Comparison of ENCODE assay signal across 10 mouse cellular contexts in genomic region chr9:122204508-122204907, GRCm38 (mm10).
A peak's percentile ranks its signal among the peaks of the same experiment; 100 is the strongest.
DNase-seq lines count a peak whose midpoint lies in the region; ATAC-seq and TF ChIP-seq lines count a peak whose summit lies in the region.
"Had no signal": no experiment of that assay in that cellular context is flagged by ENCODE, and none has a peak within 500 bp of the region (broad histone marks: within the 10 kb centered on the region; RNA-seq: fewer than 3 reads in every experiment).

No protein-coding gene starts in this region.

- H3K4me1 ChIP-seq in limb, embryonic 11.5 days (ENCODE audit: control insufficient read depth, insufficient read depth, low read length) = no peaks in the 10 kb centered on the region
- H3K4me1 ChIP-seq in limb, embryonic 10.5 days = peaks cover 11% of the 10 kb centered on the region
- no peaks in the 10 kb centered on the region for H3K4me1 ChIP-seq in MEL (ENCODE audit: control insufficient read depth in 1 of 2, insufficient read depth in 2 of 2, low read length in 2 of 2)

- TF ChIP-seq POLR2A in MEL (IDR thresholded peaks at IDR 0.05; ENCODE audit: control insufficient read depth in 1 of 2, insufficient read depth in 1 of 2, low read depth in 1 of 2, low read length in 2 of 2, poor library complexity in 1 of 2) = no peak

- H3K4me2 ChIP-seq in limb, embryonic 11.5 days (ENCODE audit: low read depth, severe bottlenecking) = no peak overlapping the region
- H3K4me2 ChIP-seq: forebrain, embryonic 13.5 days; liver, embryonic 13.5 days; stomach, embryonic 15.5 days had no signal

- peak; percentile 35 for DNase-seq in limb, embryonic 11.5 days (ENCODE audit: low spot score)
- DNase-seq in limb, embryonic 10.5 days (ENCODE audit: low spot score) = no peak
- peak; percentile 42 for DNase-seq in MEL (ENCODE audit: low read depth, low spot score)
- peak; percentile 6 for DNase-seq in c-Kit-positive CD71-positive TER-119-positive erythroid progenitor cells, embryonic 14.5 days (ENCODE audit: low spot score)
- peak; percentile 52 for DNase-seq in splenic B cell, adult 2 months (ENCODE audit: low read depth, low spot score)
- DNase-seq in gastrocnemius, postnatal 4 days (ENCODE audit: low spot score in 2 of 2) = no peak
- DNase-seq in kidney, adult 18-20 months = no peak
- DNase-seq: liver, embryonic 13.5 days had no signal

- peak; percentile 29 to 51 (median 39); a peak in 4 of 6 replicates for TF ChIP-seq CTCF in MEL (IDR thresholded peaks at IDR 0.05 in 2 of 3, conservative IDR thresholded peaks at IDR 0.05 in 1 of 3; ENCODE audit: control insufficient read depth in 1 of 3, insufficient read depth in 1 of 3, low read depth in 2 of 3, low read length in 3 of 3, poor library complexity in 1 of 3, severe bottlenecking in 1 of 3)

- no peak overlapping the region for H3K4me3 ChIP-seq in limb, embryonic 11.5 days (ENCODE audit: low read depth, low read length)
- H3K4me3 ChIP-seq in limb, embryonic 10.5 days = no peak overlapping the region
- H3K4me3 ChIP-seq in MEL (ENCODE audit: control insufficient read depth in 1 of 2, insufficient read depth in 1 of 2, low read depth in 2 of 2, low read length in 2 of 2) = no peak overlapping the region
- H3K4me3 ChIP-seq: forebrain, embryonic 13.5 days; liver, embryonic 13.5 days; stomach, embryonic 15.5 days had no signal

- no peak for ATAC-seq in limb, embryonic 11.5 days (ENCODE audit: insufficient number of reproducible peaks, low FRiP score, low TSS enrichment, low read depth)
- ATAC-seq: forebrain, embryonic 13.5 days had no signal

- no peak overlapping the region for H3K27ac ChIP-seq in limb, embryonic 11.5 days (replicated peaks; ENCODE audit: low read depth, low read length)
- H3K27ac ChIP-seq in limb, embryonic 10.5 days = no peak overlapping the region
- no peak overlapping the region for H3K27ac ChIP-seq in MEL (ENCODE audit: control insufficient read depth, low read depth, low read length)
- H3K27ac ChIP-seq: forebrain, embryonic 13.5 days; liver, embryonic 13.5 days; stomach, embryonic 15.5 days had no signal

- no peak overlapping the region for H3K9ac ChIP-seq in limb, embryonic 11.5 days (ENCODE audit: low read length)
- no peak overlapping the region for H3K9ac ChIP-seq in MEL (ENCODE audit: control insufficient read depth, low read depth, low read length, poor library complexity, severe bottlenecking)
- H3K9ac ChIP-seq: forebrain, embryonic 13.5 days; liver, embryonic 13.5 days; stomach, embryonic 15.5 days had no signal

- no peaks in the 10 kb centered on the region for H3K27me3 ChIP-seq in limb, embryonic 11.5 days (ENCODE audit: control insufficient read depth, insufficient read depth, low read length)
- no peaks in the 10 kb centered on the region for H3K27me3 ChIP-seq in limb, embryonic 10.5 days (ENCODE audit: low read depth, poor library complexity, severe bottlenecking)
- no peaks in the 10 kb centered on the region; a peak in 1 of 4 replicates for H3K27me3 ChIP-seq in MEL (ENCODE audit: control insufficient read depth in 1 of 2, insufficient read depth in 2 of 2, low read length in 2 of 2)
- no peaks in the 10 kb centered on the region for H3K27me3 ChIP-seq in splenic B cell, adult 2 months (ENCODE audit: control insufficient read depth, insufficient read depth, low read length, poor library complexity, severe bottlenecking)
- H3K27me3 ChIP-seq: forebrain, embryonic 13.5 days; liver, embryonic 13.5 days; stomach, embryonic 15.5 days had no signal

- no peak for TF ChIP-seq EP300 in MEL (IDR thresholded peaks at IDR 0.05; ENCODE audit: low read depth in 1 of 2, low read length in 2 of 2)

- WGBS in limb, embryonic 11.5 days = 63% methylated on average over 7 of the region's 7 CpGs
- 61% methylated on average over 7 of the region's 7 CpGs for WGBS in limb, embryonic 10.5 days

- TF ChIP-seq RAD21 in MEL (IDR thresholded peaks at IDR 0.05; ENCODE audit: low read depth, low read length) = peak; percentile 51

- H3K9me3 ChIP-seq in limb, embryonic 11.5 days (ENCODE audit: control insufficient read depth, low read length) = no peaks in the 10 kb centered on the region
- H3K9me3 ChIP-seq in limb, embryonic 10.5 days (replicated peaks) = no peaks in the 10 kb centered on the region
- no peaks in the 10 kb centered on the region for H3K9me3 ChIP-seq in MEL (replicated peaks; ENCODE audit: insufficient read depth, low read length)
- H3K9me3 ChIP-seq: forebrain, embryonic 13.5 days; liver, embryonic 13.5 days; stomach, embryonic 15.5 days had no signal

- H3K79me2 ChIP-seq in MEL (ENCODE audit: control insufficient read depth, insufficient read depth, low read length, poor library complexity) = no peaks in the 10 kb centered on the region

- H3K36me3 ChIP-seq in limb, embryonic 11.5 days (ENCODE audit: control insufficient read depth, insufficient read depth, low read length) = no peaks in the 10 kb centered on the region
- no peaks in the 10 kb centered on the region for H3K36me3 ChIP-seq in limb, embryonic 10.5 days
- H3K36me3 ChIP-seq in MEL (ENCODE audit: control insufficient read depth in 1 of 2, insufficient read depth in 2 of 2, low read length in 2 of 2) = no peaks in the 10 kb centered on the region
- H3K36me3 ChIP-seq in splenic B cell, adult 2 months (ENCODE audit: control insufficient read depth, insufficient read depth, low read length, poor library complexity, severe bottlenecking) = no peaks in the 10 kb centered on the region
- H3K36me3 ChIP-seq: liver, embryonic 13.5 days; stomach, embryonic 15.5 days had no signal

TF ChIP-seq in MEL, 35 proteins besides CTCF, POLR2A, EP300 and RAD21:
- 0 out of 2 replicates have a peak, but pooled peaks have one; percentile 8 for TF ChIP-seq USF1 (IDR thresholded peaks at IDR 0.05; ENCODE audit: low read depth, low read length)
- TF ChIP-seq NELFE (IDR thresholded peaks at IDR 0.05; ENCODE audit: low read depth, low read length) = no peak
- peak; percentile 31; the same call in 1 of the 2 replicates for TF ChIP-seq ZC3H11A (IDR thresholded peaks at IDR 0.05; ENCODE audit: low read depth, low read length)
- TF ChIP-seq CHD2 (IDR thresholded peaks at IDR 0.05; ENCODE audit: low read length) = no peak

Comparison
In these comparisons a context has a peak if more than half of its experiments do, and no peak if none do; other contexts are left out.
1. DNase-seq: peak in limb, embryonic 11.5 days (single experiment), MEL (single experiment), c-Kit-positive CD71-positive TER-119-positive erythroid progenitor cells, embryonic 14.5 days (single experiment) and splenic B cell, adult 2 months (single experiment); none in limb, embryonic 10.5 days (single experiment), gastrocnemius, postnatal 4 days (0 of 2) and kidney, adult 18-20 months (single experiment).